Mouse (Mus musculus) neutrophil, adult 83 days (primary cell): ENCODE data around the gene 2510002D24Rik. TPM values are rescaled to one million over a fixed set of nuclear protein-coding genes. Genes with fewer than 3 reads are reported as not detected.

Experiments used
- total RNA-seq, 2 experiments: library from RNA; stranded (reverse); gene quantifications; one replicate each; pipeline ENCODE4 v1.2.4; 2023

2510002D24Rik gene
- total RNA-seq, result 1 to 10 TPM; 5.5 to 8.0 TPM

GRCm38 (mm10) chr16:18836468-18837208 is at the start of gene 2510002D24Rik, which contains the start of gene Gm28539:
TSS of gene 2510002D24Rik (plus strand) at chr16:18836578.
TSS of gene Gm28539 (plus strand) at chr16:18836584.

GRCm38 (mm10) chr16:18811468-18812384 is 24.7 kb upstream of the 2510002D24Rik start, which contains the start of the genes Ufd1 and Cdc45:
TSS of gene Ufd1 (plus strand) at chr16:18811779.
TSS of gene Cdc45 (minus strand) at chr16:18811987.

GRCm38 (mm10) chr16:18876442-18877308 is 40.3 kb downstream of the 2510002D24Rik start, which contains the start of the genes Mrpl40 and Hira:
TSS of gene Mrpl40 (minus strand) at chr16:18876862.
TSS of gene Hira (plus strand) at chr16:18877037.

Other genes starting within 250 kb of the 2510002D24Rik start
- gene Tbx1, start 245.9 kb upstream of the 2510002D24Rik start, total RNA-seq, result not detected
- under 1 TPM in 1 of 2 experiments, not detected in 1; 0.85 TPM for gene Gp1bb, start 214.2 kb upstream of the 2510002D24Rik start, total RNA-seq
- gene Gm49601, start 210.2 kb upstream of the 2510002D24Rik start, total RNA-seq, result 10 to 100 TPM; 62.3 to 64.3 TPM
- gene Sept5, start 206.6 kb upstream of the 2510002D24Rik start, total RNA-seq, result 100 to 1,000 TPM; 177 to 200 TPM
- gene Cldn5, start 59.7 kb upstream of the 2510002D24Rik start, total RNA-seq, result not detected
- 10 to 100 TPM; 59.3 to 62.7 TPM for gene Ufd1, start 24.8 kb upstream of the 2510002D24Rik start, total RNA-seq
- 10 to 100 TPM; 39.0 to 45.8 TPM for gene Cdc45, start 24.6 kb upstream of the 2510002D24Rik start, total RNA-seq
- gene Gm28539, start within 50 bp of the 2510002D24Rik start, total RNA-seq, result 1 to 10 TPM; 7.1 to 8.4 TPM
- gene Mrpl40, start 40.3 kb downstream of the 2510002D24Rik start, total RNA-seq, result 10 to 100 TPM; 26.1 to 26.7 TPM
- 10 to 100 TPM; 53.0 to 58.3 TPM for gene Hira, start 40.5 kb downstream of the 2510002D24Rik start, total RNA-seq